Mouse (Mus musculus) frontal cortex, postnatal 14 days (tissue): Measurements from ENCODE around the gene 4930544G11Rik.

Experiments used
- DNase-seq, 2 experiments: peaks; one replicate each; pipeline ENCODE4 v3.0.0; 2022; ENCODE audit warnings: low spot score in 2 of 2

4930544G11Rik gene

DNA sequence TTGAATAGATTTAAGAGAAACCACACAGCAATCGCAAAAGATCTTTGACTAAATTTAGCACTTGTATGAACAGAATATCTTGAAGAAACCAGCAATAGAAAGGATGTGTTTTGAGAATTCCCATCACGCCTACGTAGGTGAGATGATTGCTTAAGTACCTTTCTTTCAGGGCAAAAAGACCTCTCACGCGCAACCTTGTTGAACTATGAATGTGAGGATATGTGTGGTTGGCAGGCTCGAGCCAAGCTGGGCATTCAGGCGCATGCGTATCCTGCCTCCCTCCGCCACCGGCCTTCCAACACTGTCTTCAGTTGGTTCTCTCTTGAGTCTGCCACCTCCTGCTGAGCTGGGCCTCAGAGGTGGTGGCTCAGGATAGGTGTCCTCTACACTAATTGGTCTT is at the start of gene 4930544G11Rik:
TSS of gene 4930544G11Rik (plus strand) at position 301 of the 400 bp plus-strand sequence.
- DNase-seq, result no peak

DNA sequence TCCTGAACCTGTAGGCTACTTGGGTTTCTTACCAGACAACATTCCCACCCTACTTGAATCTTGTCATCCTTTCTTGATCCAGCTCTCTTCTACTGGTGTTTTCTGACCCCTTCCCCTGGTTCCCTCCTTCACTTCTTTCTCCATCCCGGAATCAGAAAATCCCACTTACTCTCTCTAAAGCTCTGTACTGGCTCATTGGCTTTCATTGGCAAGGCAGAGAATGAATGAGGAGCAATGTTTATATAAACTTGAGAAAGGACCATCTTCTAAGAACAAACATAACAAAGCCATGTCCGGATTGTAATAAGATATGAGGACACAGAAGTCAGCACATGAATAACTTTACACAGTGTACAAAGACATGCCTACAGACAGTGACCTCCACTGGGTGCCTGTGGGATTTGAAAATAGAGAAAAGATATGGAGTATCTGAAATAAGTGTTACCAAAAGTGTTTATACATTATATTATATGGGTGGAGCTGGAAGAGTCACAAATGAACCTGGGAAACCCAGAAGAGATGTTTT is 45.7 kb upstream of the 4930544G11Rik start:
- DNase-seq, result no peak

DNA sequence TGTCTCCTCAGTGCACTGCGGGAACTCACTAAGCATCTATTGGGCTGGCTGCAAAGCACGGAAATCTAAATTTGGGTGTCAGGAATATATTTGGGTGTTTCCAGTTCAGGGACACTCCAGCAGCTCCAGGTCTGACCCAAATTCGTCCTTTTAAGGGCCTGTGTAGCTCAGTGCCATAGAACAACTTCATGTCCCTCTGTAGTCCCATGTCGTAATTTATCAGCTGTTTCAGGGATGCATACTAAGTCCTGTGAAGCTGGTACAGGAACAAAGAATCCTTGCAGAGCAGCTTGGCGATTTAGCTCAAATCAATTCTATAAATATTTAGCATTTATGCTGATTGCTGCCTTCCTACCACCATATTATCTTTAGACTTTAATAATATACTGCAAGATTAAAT is 37.0 kb upstream of the 4930544G11Rik start:
- DNase-seq, result no peak

DNA sequence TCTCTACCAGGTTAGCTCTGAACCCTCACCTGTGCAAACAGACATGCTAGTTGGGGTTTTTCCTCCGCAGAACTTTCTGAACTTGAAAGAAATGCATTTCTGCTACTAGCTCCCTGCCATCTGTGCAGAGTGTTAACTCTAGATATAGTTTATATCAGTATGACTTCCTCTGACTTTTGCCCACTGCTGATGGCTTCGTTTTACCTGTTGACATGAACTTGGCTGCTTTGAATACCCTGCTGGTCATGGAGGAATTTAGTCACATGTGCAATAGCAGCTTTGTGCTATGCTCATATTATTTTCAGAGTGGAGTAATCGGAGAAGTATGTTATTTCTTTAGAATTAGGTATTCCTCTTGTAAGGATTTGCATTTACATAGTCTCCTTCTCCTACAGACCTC is 30.7 kb upstream of the 4930544G11Rik start:
- no peak for DNase-seq

DNA sequence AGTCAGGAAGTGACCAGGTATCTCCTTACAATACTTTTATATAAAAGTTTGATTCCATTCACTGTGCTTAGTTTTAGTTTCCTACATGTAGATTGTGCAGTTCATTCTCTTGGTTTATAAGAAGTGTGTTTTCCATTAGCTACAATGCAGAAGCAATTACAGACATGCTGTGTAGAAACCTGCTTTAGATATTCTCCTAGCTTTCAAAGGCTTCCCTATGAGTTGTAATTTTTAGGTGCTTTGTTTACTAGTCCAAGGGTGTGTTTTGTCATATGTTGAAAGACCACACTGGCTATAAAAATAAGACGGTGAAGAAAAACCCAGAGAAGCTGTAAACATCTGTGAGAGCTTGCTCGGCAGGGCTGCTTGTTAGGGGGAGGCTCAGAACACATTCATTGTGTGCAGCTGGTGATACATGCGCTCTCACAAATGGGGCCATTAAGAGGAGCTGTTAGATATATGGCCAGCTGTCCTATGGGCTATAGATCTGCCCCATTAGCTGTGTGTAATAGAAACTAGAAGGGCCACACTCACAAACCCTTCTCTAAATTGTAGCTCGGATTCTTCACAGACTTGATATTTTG is 28.8 kb upstream of the 4930544G11Rik start:
- DNase-seq, result no peak

DNA sequence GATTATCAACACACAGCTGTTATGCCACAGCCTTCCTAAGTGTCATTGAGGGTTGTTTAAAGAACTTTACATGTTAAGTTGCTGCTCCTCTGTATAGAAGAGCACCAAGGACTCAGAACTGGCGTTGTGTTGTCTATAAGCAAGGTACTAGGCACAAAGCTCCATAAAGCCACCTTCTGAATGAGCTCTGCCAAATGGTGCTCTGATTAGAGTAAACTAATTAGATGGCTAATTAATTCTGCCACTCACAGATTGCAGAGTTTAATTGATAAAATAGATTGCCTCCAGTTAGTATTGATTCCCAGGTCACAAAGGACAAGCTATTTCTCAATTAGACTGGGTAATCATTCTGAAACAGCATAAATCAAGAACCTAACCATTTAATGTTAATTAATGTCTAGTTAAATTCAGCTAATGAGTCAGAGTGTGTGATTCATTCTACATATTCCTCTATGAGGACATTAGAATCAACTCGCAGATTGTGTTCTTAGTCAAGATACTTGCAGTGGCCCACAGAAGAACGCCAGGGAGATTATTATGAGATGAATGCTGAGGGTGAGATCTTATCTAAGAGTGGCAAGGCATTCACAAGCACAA is 26.6 kb upstream of the 4930544G11Rik start:
- no peak for DNase-seq

- DNase-seq, result no peak
These were observed 21.9 kb upstream of the 4930544G11Rik start for GRCm38 (mm10) chr6:65930523-65930922.

GRCm38 (mm10) chr6:65932776-65933175 is 19.6 kb upstream of the 4930544G11Rik start:
- no peak for DNase-seq

DNA sequence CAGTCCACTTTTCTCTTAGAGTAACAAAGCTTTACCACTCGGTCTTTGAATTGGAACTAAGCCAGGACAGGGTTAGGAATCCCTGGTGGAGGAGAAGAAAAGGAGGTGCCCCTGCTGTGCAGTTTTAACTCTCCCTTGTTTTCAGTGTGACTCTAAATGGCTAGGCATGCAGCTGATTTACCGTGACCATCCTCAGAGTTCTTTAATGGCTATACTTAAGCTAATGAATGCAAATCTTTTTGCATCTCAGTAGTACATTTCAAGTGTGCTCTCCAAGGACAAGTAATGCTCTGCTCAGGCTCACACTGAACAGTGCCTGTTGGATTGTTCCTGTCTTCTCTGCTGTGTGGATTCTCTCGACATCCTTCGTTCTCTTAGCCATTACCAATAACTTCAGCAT is 19.2 kb upstream of the 4930544G11Rik start:
- no peak for DNase-seq

DNA sequence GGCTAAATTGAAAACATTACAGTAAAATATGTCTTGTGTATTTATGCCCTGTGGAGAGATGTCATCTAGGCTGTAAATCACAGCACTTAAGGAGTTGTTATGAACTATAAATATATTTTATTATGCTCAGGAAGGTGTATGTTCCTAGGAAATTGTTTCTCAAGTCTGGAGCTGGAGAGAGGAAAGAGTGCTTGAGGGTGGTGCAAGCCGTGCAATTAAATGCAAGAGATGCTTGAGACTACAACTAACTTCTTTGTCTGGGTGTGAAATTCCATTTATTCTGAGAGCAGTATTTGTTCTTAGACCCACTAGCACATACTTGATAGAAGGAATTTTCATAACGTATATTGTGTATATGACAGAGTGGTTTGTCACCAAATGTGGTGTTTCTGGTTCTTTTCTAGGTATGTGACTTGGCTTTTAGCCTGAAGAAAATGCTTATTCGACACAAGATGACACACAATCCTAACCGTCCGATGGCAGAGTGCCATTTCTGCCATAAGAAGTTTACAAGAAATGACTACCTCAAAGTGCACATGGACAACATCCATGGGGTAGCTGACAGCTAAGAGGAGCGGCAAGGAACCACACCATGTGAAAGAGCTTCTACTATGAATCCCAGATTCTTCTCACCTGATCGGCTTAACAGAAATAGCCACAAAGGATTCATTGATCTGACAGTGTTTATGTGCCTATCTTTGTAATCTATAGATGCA is 16.7 kb upstream of the 4930544G11Rik start:
- DNase-seq, result no peak

- no peak for DNase-seq
These were observed 1.9 kb upstream of the 4930544G11Rik start for GRCm38 (mm10) chr6:65950492-65950891.

GRCm38 (mm10) chr6:65969386-65970111 is 17.1 kb downstream of the 4930544G11Rik start:
- no peak for DNase-seq

DNA sequence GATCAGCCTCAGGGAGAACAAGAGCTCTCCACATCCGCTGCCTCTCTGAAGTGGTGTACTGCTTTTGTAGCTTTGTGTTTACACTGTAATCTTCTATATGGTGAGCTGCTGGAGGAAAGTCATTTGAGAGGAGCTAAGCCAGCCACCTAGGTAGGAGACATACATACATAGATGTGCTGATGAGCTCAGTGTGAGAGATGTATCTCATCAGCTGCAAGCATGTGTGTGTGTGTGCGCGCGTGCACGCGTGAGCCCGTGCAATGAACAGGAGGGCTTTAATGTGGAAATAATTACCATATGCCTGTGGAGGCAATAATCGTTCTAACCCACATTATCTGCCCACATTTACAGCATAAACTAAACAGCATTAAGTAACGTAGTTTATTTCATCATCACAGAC is 18.0 kb downstream of the 4930544G11Rik start:
- DNase-seq, result no peak

GRCm38 (mm10) chr6:65992081-65992480 is 39.7 kb downstream of the 4930544G11Rik start:
- DNase-seq, result no peak

DNA sequence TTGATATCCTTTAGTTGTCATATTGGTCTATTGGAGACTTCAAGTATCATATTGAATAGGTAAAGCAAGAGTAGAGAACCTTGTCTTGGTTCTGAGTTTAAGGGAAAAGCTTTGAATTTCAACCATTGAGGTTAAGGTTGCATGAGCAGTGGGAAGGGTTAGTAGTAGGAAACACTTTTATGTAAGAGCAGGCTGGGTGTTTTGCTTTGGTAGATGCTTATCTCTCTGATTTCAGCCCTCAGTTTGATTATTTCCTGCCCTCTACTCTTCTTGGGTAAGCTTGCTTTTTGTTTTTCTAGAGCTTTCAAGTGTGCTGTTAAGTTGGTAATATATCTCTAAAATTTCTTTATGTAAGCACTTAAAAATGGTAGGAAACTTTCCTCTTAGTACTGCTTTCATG is 45.9 kb downstream of the 4930544G11Rik start:
- DNase-seq, result no peak
